ENCODE assay signal across 9 mouse cellular contexts in the genomic region with DNA sequence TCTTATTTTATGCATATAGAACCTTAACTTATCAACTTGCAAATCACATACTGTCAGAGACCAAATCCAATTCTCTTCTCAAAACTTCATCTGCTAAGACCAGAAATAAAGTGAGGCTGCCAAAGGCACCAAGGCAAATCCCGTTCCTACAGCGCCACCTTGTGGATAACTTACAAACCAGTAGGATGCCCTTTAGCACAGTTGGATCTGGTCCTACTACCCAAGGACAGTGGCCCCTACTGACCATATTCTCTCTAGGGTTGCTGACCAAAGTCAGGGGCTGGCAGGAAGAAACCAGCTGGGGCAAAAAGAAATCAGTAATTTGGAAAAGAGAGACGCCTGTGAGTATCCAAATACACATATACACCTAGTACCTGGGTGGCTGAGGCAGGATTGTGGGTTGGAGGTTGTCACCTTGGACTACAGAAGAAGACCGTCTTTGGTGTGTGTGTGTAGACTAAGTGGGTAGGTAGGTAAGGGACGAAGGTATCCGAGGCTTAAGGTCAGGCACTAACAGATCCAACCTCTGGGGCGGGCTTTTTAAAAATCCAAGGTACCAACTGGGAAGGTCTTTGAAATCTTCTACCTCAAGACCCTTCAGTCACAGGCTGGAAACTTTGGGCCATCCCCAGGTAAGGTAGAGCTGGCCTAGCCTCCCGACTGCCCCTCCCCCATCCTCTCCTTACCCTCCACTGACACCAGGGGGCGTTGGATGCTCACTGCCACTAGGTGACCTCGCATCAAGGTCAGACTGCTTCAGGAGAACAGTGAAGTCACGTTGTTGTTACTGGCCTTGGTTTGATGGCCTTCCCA. TPM values are rescaled to one million over a fixed set of nuclear protein-coding genes. Genes with fewer than 3 reads are reported as not detected.
DNase-seq lines count a peak whose midpoint lies in the region; ATAC-seq and TF ChIP-seq lines count a peak whose summit lies in the region.
"Had no signal": no experiment of that assay in that cellular context is flagged by ENCODE, and none has a peak within 500 bp of the region (broad histone marks: within the 10 kb centered on the region; RNA-seq: fewer than 3 reads in every experiment).

No protein-coding gene starts in this region.

- DNase-seq in 3T3-L1 (ENCODE audit: low read depth, low spot score) = peak; percentile 87
- DNase-seq in adrenal gland, adult (ENCODE audit: inconsistent age in 2 of 2, low spot score in 1 of 2) = peak; percentile 86 to 93
- DNase-seq in gastrocnemius, postnatal 4 days (ENCODE audit: low spot score in 2 of 2) = peak; percentile 41 to 63
- peak; percentile 67 for DNase-seq in kidney, adult 18-20 months
- peak; percentile 75 for DNase-seq in limb, embryonic 10.5 days (ENCODE audit: low spot score)
- peak; percentile 43 to 78 for DNase-seq in spleen, postnatal 4 days (ENCODE audit: low spot score in 2 of 2)

- no peaks in the 10 kb centered on the region for H3K27me3 ChIP-seq in limb, embryonic 10.5 days (ENCODE audit: low read depth, poor library complexity, severe bottlenecking)
- H3K27me3 ChIP-seq in midbrain, embryonic 15.5 days (replicated peaks) = no peaks in the 10 kb centered on the region
- H3K27me3 ChIP-seq: embryonic facial prominence, embryonic 12.5 days had no signal

- no peak overlapping the region for H3K9ac ChIP-seq in midbrain, embryonic 15.5 days
- H3K9ac ChIP-seq: embryonic facial prominence, embryonic 12.5 days had no signal

- peaks cover 50% of the 10 kb centered on the region for H3K36me3 ChIP-seq in limb, embryonic 10.5 days
- no peaks in the 10 kb centered on the region for H3K36me3 ChIP-seq in midbrain, embryonic 15.5 days (replicated peaks)

- no peak overlapping the region for H3K4me3 ChIP-seq in cortical plate, adult 2 months (ENCODE audit: insufficient read depth, low read length)
- H3K4me3 ChIP-seq in limb, embryonic 10.5 days = no peak overlapping the region
- H3K4me3 ChIP-seq in midbrain, embryonic 15.5 days = no peak overlapping the region
- H3K4me3 ChIP-seq: embryonic facial prominence, embryonic 12.5 days had no signal

- TF ChIP-seq CTCF in cortical plate, adult 2 months (IDR thresholded peaks at IDR 0.05; ENCODE audit: extremely low read depth, insufficient read depth, low read length) = peak; percentile 85

- WGBS in limb, embryonic 10.5 days = 59% methylated on average over 11 of the region's 11 CpGs
- WGBS in midbrain, embryonic 15.5 days = 64% methylated on average over 11 of the region's 11 CpGs

- no peak overlapping the region for H3K4me2 ChIP-seq in midbrain, embryonic 15.5 days
- H3K4me2 ChIP-seq: embryonic facial prominence, embryonic 12.5 days had no signal

- H3K9me3 ChIP-seq in limb, embryonic 10.5 days (replicated peaks) = no peaks in the 10 kb centered on the region
- no peaks in the 10 kb centered on the region for H3K9me3 ChIP-seq in midbrain, embryonic 15.5 days
- H3K9me3 ChIP-seq: embryonic facial prominence, embryonic 12.5 days had no signal

- no peaks in the 10 kb centered on the region for H3K4me1 ChIP-seq in cortical plate, adult 2 months (ENCODE audit: control insufficient read depth, insufficient read depth, low read length)
- H3K4me1 ChIP-seq in limb, embryonic 10.5 days = peaks cover 34% of the 10 kb centered on the region
- no peaks in the 10 kb centered on the region for H3K4me1 ChIP-seq in midbrain, embryonic 15.5 days

- TF ChIP-seq POLR2A in cortical plate, adult 2 months (IDR thresholded peaks at IDR 0.05; ENCODE audit: extremely low read depth, insufficient read depth, low read length) = no peak

- peak; percentile 76 for ATAC-seq in midbrain, embryonic 15.5 days (replicated peaks)

- no peak overlapping the region for H3K27ac ChIP-seq in cortical plate, adult 2 months (ENCODE audit: insufficient read depth, low read length)
- H3K27ac ChIP-seq in limb, embryonic 10.5 days = no peak overlapping the region
- no peak overlapping the region for H3K27ac ChIP-seq in midbrain, embryonic 15.5 days
- H3K27ac ChIP-seq: embryonic facial prominence, embryonic 12.5 days had no signal

RNA-seq across cellular contexts. Expression of a gene that starts 25.9 kb away (rescaled TPM):
- polyA plus RNA-seq in cortical plate, adult 2 months (2012; rRNA removed) = 40.3 and 46.0 TPM in 2 replicates
- 100 to 1,000 TPM; 247 to 255 TPM for total RNA-seq in gastrocnemius, postnatal 4 days (2021)
- 80.6 and 86.0 TPM in 2 replicates for polyA plus RNA-seq in limb, embryonic 10.5 days (2016; fragmentation: Nextera tagmentation; extraction: Ambion mirVana)
- polyA plus RNA-seq in midbrain, embryonic 15.5 days (2015; fragmentation: Nextera tagmentation; extraction: Ambion mirVana) = 20.8 and 21.1 TPM in 2 replicates

RNA-seq across cellular contexts. Expression of a gene that starts 57.1 kb away (rescaled TPM):
- polyA plus RNA-seq in cortical plate, adult 2 months (2012; rRNA removed) = 10.4 and 11.2 TPM in 2 replicates
- total RNA-seq in gastrocnemius, postnatal 4 days (2021) = 1 to 10 TPM; 3.0 to 3.8 TPM
- polyA plus RNA-seq in limb, embryonic 10.5 days (2016; fragmentation: Nextera tagmentation; extraction: Ambion mirVana) = 0.72 and 1.1 TPM in 2 replicates
- 7.3 and 8.1 TPM in 2 replicates for polyA plus RNA-seq in midbrain, embryonic 15.5 days (2015; fragmentation: Nextera tagmentation; extraction: Ambion mirVana)
